Mouse (Mus musculus) erythroid progenitor cell, adult 5-6 weeks (primary cell): ENCODE data around the gene Vat1l. TPM values are rescaled to one million over a fixed set of nuclear protein-coding genes. Genes with fewer than 3 reads are reported as not detected.

Source experiments
- ATAC-seq: replicated peaks from 2 replicates; pipeline ENCODE4 v1.8.0; 2016; ENCODE audit warnings: moderate number of reproducible peaks, mild to moderate bottlenecking, moderate TSS enrichment, inconsistent platforms; ENCODE audit not compliant: poor library complexity, low FRiP score, severe bottlenecking
- total RNA-seq, 2 experiments: library from RNA; stranded (forward) in 1 of 2; stranded (reverse) in 1 of 2; fragments of 150-400 nt in 1 of 2; fragments of 186-747, 209-891 nt in 1 of 2; gene quantifications; 2 replicates each; pipeline versions ENCODE4 v1.2.3 to v1.2.4; 2015 to 2017; ENCODE audit warnings: low replicate concordance in 2 of 2

Gene Vat1l
- total RNA-seq, 2 experiments from 2014 or later, result not detected

GRCm38 (mm10) chr8:114384189-114384588 is 178.8 kb downstream of the Vat1l start:
- no peak for ATAC-seq

GRCm38 (mm10) chr8:114387494-114387893 is 182.1 kb downstream of the Vat1l start:
- no peak for ATAC-seq

- no peak for ATAC-seq
Measured at GRCm38 (mm10) chr8:114390465-114391254, 185.2 kb downstream of the Vat1l start.

GRCm38 (mm10) chr8:114398326-114398725 is 192.9 kb downstream of the Vat1l start:
- no peak for ATAC-seq

- ATAC-seq, result no peak
Measured at GRCm38 (mm10) chr8:114399273-114399672, 193.9 kb downstream of the Vat1l start.

- ATAC-seq, result no peak
Measured at GRCm38 (mm10) chr8:114401679-114402078, 196.3 kb downstream of the Vat1l start.

GRCm38 (mm10) chr8:114411421-114411820 is 206.0 kb downstream of the Vat1l start:
- ATAC-seq, result no peak

- no peak for ATAC-seq
Measured at GRCm38 (mm10) chr8:114417786-114418185, 212.4 kb downstream of the Vat1l start, which contains the start of gene Clec3a. Gene Clec3a, plus strand, starts transcription at chr8:114418086.

GRCm38 (mm10) chr8:114418486-114418885 is 213.1 kb downstream of the Vat1l start:
- no peak for ATAC-seq

GRCm38 (mm10) chr8:114418904-114419303 is 213.5 kb downstream of the Vat1l start:
- ATAC-seq, result no peak

- no peak for ATAC-seq
Measured at GRCm38 (mm10) chr8:114421544-114421943, 216.1 kb downstream of the Vat1l start.

Other genes with a start within 250 kb of the Vat1l start
- 3.4 and 6.1 TPM in 2 replicates for gene Nudt7, start 72.1 kb upstream of the Vat1l start, total RNA-seq (2015; ENCODE audit: low replicate concordance)
- 0.08 and 3.2 TPM in 2 replicates for gene Nudt7, start 72.1 kb upstream of the Vat1l start, total RNA-seq (2017; ENCODE audit: low replicate concordance)
- gene Clec3a, start 212.5 kb downstream of the Vat1l start, total RNA-seq (2015; ENCODE audit: low replicate concordance), result not detected in 2 replicates
- gene Clec3a, start 212.5 kb downstream of the Vat1l start, total RNA-seq (2017; ENCODE audit: low replicate concordance), result not detected in 2 replicates
- 3.2 and 3.8 TPM in 2 replicates for gene Wwox, start 234.0 kb downstream of the Vat1l start, total RNA-seq (2015; ENCODE audit: low replicate concordance)
- gene Wwox, start 234.0 kb downstream of the Vat1l start, total RNA-seq (2017; ENCODE audit: low replicate concordance), result 3.9 and 11.2 TPM in 2 replicates